Mouse (Mus musculus): Measurements from ENCODE around the gene Rhno1. TPM values are rescaled to one million over a fixed set of nuclear protein-coding genes. Genes with fewer than 3 reads are reported as not detected.
"Not testable (repeated sequence)": the region's sequence is repeated elsewhere in the genome, so short reads cannot be mapped to it uniquely, and the experiment has no call there.

The Rhno1 gene
- polyA plus RNA-seq, 1 experiment from 2014 or later, result 101 TPM

DNA sequence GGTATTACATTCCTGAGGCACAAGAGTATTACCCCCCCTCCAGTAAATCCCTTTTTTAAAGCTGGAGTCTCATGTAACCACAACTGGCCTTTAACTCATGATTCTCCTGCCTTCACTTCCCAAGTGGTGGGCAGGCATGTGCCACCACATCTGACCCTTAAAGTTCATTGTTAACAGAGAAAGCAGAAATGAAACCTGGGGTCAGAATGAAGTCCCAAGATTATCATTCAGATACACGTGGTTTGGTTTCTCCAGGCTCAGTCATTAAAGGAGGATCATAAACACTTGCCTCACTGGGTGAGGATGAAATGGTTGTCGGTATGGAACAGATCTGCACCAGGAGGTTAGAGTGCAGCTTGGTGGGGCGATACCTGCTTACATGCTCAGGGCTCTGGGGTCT, 18.5 kb upstream of the Rhno1 start:
- no peak overlapping the region for H3K27ac ChIP-seq (replicated peaks)
- H3K36me3 ChIP-seq, result no peaks in the 10 kb centered on the region
- no peak overlapping the region for H3K4me3 ChIP-seq
- no peaks in the 10 kb centered on the region for H3K4me1 ChIP-seq (replicated peaks)
- ATAC-seq (ENCODE audit: low read depth), result no peak
- H3K9ac ChIP-seq, result no peak overlapping the region
- no peaks in the 10 kb centered on the region for H3K27me3 ChIP-seq
- H3K9me3 ChIP-seq, result no peaks in the 10 kb centered on the region
- H3K4me2 ChIP-seq, result no peak overlapping the region
- 70% methylated on average over 3 of the region's 3 CpGs for WGBS

DNA sequence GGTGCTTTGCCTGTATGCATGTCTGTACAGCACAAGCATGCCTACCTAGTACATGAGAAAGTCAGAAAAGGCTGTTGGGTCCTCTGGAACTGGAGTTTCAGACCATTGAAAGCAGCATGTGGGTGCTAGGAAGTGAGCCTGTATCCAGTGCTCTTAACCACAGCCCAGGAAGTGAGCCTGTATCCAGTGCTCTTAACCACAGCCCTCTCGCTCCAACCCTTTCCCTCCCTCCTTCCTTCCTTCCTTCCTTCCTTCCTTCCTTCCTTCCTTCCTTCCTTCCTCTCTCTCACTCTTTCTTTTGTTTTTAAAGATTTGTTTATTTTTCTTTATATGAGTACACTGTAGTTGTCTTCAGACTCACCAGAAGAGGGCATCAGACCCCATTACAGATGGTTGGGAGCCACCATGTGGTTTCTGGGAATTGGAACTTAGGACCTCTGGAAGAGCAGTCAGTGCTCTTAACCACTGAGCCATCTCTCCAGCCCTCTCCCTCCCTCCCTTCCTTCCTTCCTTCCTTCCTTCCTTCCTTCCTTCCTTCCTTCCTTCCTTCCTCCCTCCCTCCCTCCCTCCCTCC, 18.0 kb upstream of the Rhno1 start:
- not testable (repeated sequence) for H3K27me3 ChIP-seq; H3K9me3 ChIP-seq; H3K4me3 ChIP-seq; H3K4me2 ChIP-seq; ATAC-seq (ENCODE audit: low read depth); H3K9ac ChIP-seq; H3K36me3 ChIP-seq; H3K27ac ChIP-seq (replicated peaks); H3K4me1 ChIP-seq (replicated peaks)
- 68% methylated on average over 1 of the region's 1 CpGs for WGBS

DNA sequence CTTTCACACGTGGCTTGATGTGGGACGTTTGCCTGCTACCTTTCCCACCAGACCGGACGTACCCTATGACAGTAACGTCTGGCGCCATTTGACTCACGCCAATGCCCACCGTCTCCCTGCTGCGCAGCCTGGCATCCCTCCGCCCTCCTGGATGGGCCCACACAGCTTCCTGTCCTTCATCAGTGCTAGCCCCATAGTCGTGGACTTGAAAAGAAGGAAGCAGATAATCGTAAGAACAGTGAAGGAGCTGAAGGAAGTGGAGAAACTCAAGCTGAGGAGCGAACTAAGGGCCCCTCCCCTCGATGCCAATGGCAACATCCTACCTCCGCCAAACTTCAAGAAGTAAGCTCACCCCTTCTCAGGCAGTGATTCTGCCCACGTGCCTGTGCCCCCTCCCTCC, 16.9 kb upstream of the Rhno1 start:
- no peaks in the 10 kb centered on the region for H3K9me3 ChIP-seq
- WGBS, result 83% methylated on average over 16 of the region's 16 CpGs
- H3K9ac ChIP-seq, result no peak overlapping the region
- H3K4me2 ChIP-seq, result no peak overlapping the region
- H3K4me3 ChIP-seq, result no peak overlapping the region
- H3K4me1 ChIP-seq (replicated peaks), result peaks cover 6% of the 10 kb centered on the region; the same call in 1 of the 2 replicates
- no peak overlapping the region for H3K27ac ChIP-seq (replicated peaks)
- no peaks in the 10 kb centered on the region for H3K27me3 ChIP-seq
- no peak for ATAC-seq (ENCODE audit: low read depth)
- H3K36me3 ChIP-seq, result no peaks in the 10 kb centered on the region

DNA sequence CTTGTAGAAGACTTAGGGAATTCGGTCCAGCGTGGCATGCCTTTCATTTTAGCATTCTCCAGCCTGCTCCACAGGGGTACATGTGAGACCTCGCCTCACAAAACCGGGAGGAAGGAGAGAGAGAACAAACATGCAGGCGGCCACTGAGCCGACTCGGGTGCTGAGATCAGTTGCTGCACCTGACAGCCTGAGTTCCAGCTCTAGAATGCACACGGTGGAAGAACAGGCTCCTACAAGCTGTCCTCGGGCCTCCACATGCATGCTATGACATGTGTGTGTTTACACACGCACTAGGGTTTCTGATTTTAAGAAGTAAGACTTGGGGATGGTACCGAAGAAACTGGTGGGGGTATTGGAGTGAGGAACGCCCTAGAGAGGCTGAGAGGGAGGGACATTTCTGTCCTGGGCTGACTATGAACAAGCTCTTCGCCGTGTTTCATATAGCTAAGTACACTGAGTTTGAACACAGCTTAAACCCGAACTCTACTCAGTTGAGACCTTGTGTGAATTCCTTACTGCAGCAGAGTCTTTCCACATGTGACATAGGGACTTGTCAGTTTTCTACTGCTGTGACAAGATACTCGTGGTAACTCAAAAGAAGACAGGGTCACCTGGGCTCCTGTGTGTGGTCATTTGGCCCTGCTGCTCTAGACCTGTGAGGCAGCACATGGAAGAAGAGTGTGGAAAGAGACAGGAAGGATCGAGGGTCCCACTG, 13.8 kb upstream of the Rhno1 start:
- 92% methylated on average over 17 of the region's 17 CpGs for WGBS
- Histone ChIP-seq H3K9ac (no peak overlapping the region), H3K9me3 (no peaks in the 10 kb centered on the region), H3K4me2 (no peak overlapping the region), H3K36me3 (peaks cover 26% of the 10 kb centered on the region), H3K4me3 (no peak overlapping the region), H3K27ac (replicated peaks) (no peak overlapping the region), H3K27me3 (no peaks in the 10 kb centered on the region), H3K4me1 (replicated peaks) (peaks cover 7% of the 10 kb centered on the region; the same call in 1 of the 2 replicates)
- ATAC-seq (ENCODE audit: low read depth), result no peak

DNA sequence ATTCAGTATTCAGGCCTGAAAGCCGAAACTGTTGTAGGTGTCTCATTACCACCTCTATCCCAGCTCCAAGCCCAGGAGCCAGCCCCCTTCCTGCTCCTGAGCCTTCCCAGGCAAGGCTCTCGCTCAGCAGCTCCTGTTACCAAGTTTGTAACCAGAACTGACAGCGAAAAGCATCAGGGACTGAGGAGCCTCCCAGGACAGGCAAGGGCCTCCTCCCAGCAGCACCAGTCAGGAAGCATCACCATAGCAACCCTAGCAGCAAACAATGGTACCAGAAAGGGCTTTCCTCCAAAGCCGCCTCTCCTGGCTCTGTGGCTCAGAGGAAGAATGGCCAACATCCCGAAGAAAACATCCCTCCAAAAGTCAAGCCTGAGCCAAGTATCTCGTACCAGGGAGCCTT, 12.5 kb upstream of the Rhno1 start, which contains the start of the genes Tex52 and Gm44596:
TSS of gene Tex52 (plus strand) at position 265 of the 400 bp plus-strand sequence.
TSS of gene Gm44596 (plus strand) at position 312 of the 400 bp plus-strand sequence.
- no peak within 1 kb of the TSS for H3K4me3 ChIP-seq
- 27% methylated on average over 6 of the region's 6 CpGs for WGBS
- ATAC-seq (ENCODE audit: low read depth), result peak; percentile 69
- peaks cover 7% of the 10 kb centered on the region; the same call in 1 of the 2 replicates for H3K4me1 ChIP-seq (replicated peaks)
- 0 out of 2 replicates have a peak within 1 kb of the TSS, but pooled peaks have one; percentile 12 for H3K9ac ChIP-seq
- no peak within 1 kb of the TSS for H3K4me2 ChIP-seq
- no peaks in the 10 kb centered on the region for H3K27me3 ChIP-seq
- H3K9me3 ChIP-seq, result no peaks in the 10 kb centered on the region
- 0 out of 2 replicates have a peak within 1 kb of the TSS, but pooled peaks have one; percentile 23 for H3K27ac ChIP-seq (replicated peaks)
- peaks cover 38% of the 10 kb centered on the region for H3K36me3 ChIP-seq

DNA sequence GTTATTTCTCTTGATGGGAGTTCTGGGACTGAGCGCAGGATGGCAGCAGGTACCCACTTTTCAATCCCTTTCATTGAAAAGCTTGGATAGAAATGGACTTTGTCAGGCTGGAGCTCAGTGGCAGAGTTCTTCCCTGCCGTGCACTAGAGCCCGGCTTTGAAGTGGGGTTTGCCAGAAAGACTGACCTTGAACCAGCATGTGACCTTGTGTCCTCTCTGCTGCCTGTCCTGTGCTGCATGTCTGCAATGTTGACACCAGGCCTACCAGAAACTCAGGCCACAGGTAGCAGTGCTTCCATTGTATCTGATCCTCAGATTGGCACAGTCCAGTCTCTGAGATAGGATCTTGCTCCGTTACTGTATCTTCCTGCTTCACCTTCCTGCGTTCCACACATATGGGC, 7.3 kb upstream of the Rhno1 start:
- no peak overlapping the region for H3K4me2 ChIP-seq
- H3K36me3 ChIP-seq, result peaks cover 63% of the 10 kb centered on the region
- peaks cover 4% of the 10 kb centered on the region; the same call in 1 of the 2 replicates for H3K4me1 ChIP-seq (replicated peaks)
- H3K4me3 ChIP-seq, result no peak overlapping the region
- no peak for ATAC-seq (ENCODE audit: low read depth)
- H3K27ac ChIP-seq (replicated peaks), result no peak overlapping the region
- no peak overlapping the region for H3K9ac ChIP-seq
- WGBS, result 93% methylated on average over 5 of the region's 5 CpGs
- no peaks in the 10 kb centered on the region for H3K27me3 ChIP-seq
- H3K9me3 ChIP-seq, result no peaks in the 10 kb centered on the region

DNA sequence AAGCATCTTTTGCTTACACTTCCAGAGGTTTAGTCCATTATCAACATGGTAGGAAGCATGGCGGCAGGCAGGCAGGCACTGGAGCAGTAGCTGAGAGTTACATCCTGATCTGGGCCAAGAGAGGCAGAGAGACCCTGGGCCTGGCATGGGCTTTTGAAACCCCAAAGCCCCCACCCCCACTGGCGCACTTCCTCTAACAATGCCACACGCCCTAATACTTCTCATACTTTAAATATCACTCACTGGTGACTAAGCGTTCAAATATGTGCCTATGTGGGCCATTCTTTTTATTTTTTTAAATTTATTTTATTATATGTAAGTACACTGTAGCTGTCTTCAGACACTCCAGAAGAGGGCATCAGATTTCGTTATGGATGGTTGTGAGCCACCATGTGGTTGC, 3.8 kb upstream of the Rhno1 start:
- peaks cover 11% of the 10 kb centered on the region for H3K4me1 ChIP-seq (replicated peaks)
- WGBS, result 95% methylated on average over 5 of the region's 5 CpGs
- H3K27me3 ChIP-seq, result no peaks in the 10 kb centered on the region
- H3K9me3 ChIP-seq, result no peaks in the 10 kb centered on the region
- no peak for ATAC-seq (ENCODE audit: low read depth)
- H3K36me3 ChIP-seq, result peaks cover 37% of the 10 kb centered on the region
- H3K4me2 ChIP-seq, result no peak overlapping the region
- H3K27ac ChIP-seq (replicated peaks), result no peak overlapping the region
- no peak overlapping the region for H3K9ac ChIP-seq
- no peak overlapping the region for H3K4me3 ChIP-seq

DNA sequence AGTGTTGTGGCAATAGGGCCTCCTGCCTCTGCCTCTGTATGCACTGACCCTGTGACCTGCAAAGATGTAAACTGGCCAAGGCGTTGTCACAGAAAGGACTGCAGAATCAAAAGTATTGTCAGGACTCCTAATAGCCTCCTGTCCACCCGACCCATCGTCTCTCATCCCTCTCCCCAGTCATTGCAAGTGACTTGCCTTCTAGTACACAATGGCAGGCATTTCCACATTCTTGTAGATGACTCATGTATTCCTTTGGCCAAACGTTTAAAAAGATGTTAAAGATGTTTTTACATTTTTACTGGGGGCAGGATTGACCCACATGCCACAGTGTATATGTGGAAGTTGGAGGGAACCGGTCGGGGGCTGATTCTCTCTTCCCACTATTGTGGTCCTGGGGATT, 2.0 kb upstream of the Rhno1 start:
- 71% methylated on average over 6 of the region's 6 CpGs for WGBS
- ATAC-seq (ENCODE audit: low read depth), result no peak
- H3K9ac ChIP-seq, result no peak overlapping the region
- H3K36me3 ChIP-seq, result peaks cover 22% of the 10 kb centered on the region
- H3K27ac ChIP-seq (replicated peaks), result no peak overlapping the region
- H3K4me3 ChIP-seq, result no peak overlapping the region
- H3K27me3 ChIP-seq, result no peaks in the 10 kb centered on the region
- peaks cover 28% of the 10 kb centered on the region for H3K4me1 ChIP-seq (replicated peaks)
- H3K9me3 ChIP-seq, result no peaks in the 10 kb centered on the region
- H3K4me2 ChIP-seq, result no peak overlapping the region

DNA sequence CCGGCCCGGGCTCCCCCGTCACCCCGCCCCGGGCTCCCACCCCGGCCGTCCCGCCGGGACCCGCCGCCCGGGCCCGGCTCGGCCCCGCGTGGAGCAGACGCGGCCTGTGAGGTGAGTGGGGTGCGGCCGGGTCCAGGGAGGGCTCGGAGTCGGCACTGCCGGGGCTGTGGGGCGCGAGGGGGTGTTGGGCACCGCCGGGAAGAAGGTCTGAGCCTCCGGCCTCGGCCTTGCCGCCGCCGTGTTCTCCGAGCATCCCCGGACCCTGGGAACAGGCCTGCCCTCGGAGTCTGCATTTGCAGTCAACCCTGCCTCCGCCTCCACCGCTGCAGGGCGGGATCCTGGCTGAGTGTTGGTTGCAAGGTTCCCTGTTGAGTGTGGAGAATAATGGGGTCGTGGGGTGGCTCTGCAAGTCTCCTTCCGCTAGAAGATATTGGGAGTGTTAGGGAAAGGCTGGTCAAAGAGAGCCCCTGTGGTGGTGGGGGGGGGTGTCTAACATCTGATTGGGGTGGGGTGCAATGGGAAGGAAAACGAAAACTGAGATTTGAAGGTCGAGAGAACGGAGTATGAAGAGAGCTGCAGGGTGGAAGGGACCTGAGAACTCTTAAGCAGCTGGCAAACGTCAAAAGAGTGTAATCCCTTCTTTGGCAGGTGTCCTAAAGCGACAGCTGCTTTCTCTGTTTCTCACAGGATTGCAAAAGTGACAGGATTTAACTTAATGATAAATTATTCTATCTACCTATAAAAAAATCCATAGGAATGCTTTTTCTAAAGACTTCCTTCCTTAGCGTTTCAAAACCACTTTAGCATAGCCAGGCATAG, 505 bp upstream of the Rhno1 start:
- WGBS, result 1% methylated on average over 45 of the region's 46 CpGs

DNA sequence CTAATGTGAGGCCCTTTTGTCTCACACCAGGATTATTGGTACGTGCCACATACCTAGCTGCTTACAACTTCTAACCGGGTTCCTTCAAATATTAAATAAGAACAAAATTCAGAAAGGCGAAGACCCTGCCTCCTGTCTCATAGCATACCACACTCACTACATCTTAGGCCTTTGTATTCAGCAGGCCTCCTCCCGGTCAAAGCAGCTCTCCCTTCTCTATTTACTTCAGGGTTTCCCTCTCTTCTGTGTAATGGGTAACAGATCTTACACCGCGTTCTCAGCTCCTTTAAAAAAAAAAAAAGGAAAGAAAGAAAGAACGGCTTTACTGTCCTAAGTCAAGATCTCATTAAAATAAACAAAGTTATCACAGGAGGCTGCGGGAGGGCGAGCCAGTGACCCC, 810 bp downstream of the Rhno1 start:
- WGBS, result 18% methylated on average over 9 of the region's 9 CpGs
- Histone ChIP-seq H3K27me3 (no peaks in the 10 kb centered on the region), H3K27ac (replicated peaks) (peak overlapping the region; percentile 90)

More for the DNA sequence above, 505 bp upstream of the Rhno1 start:
- H3K9me3 ChIP-seq, result no peaks in the 10 kb centered on the region
- H3K27ac ChIP-seq (replicated peaks), result peak overlapping the region; percentile 90
- H3K4me2 ChIP-seq, result peak overlapping the region; percentile 98
- H3K36me3 ChIP-seq, result peaks cover 22% of the 10 kb centered on the region
- ATAC-seq (ENCODE audit: low read depth), result no peak; the same call in 1 of the 2 replicates
- H3K4me3 ChIP-seq, result peak overlapping the region; percentile 81
- H3K27me3 ChIP-seq, result no peaks in the 10 kb centered on the region
- H3K4me1 ChIP-seq (replicated peaks), result peaks cover 31% of the 10 kb centered on the region
- peak overlapping the region; percentile 87 for H3K9ac ChIP-seq

DNA sequence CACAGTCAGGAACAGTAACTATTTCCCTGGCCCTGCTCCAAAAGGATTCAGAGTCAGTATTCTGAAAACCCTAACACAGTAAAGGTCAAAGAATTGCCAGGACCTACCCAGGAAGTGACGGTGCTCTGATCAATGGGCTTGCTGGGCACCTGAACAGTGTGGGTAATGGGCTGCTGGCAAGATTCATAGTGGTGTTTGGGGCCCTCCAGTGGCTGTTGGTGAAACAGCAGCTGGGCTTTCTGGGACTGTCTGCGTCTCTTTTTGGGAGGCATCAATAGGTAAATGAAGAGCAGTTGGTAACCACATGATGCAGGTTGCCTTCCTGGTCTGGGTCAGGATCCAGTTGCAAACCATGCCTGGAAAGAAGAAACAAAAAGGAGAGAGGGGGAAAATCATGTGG, 3.7 kb downstream of the Rhno1 start:
- Histone ChIP-seq H3K9ac (no peak overlapping the region), H3K27me3 (no peaks in the 10 kb centered on the region), H3K4me2 (no peak overlapping the region), H3K4me3 (no peak overlapping the region), H3K27ac (replicated peaks) (no peak overlapping the region), H3K4me1 (replicated peaks) (peaks cover 49% of the 10 kb centered on the region), H3K9me3 (no peaks in the 10 kb centered on the region), H3K36me3 (peaks cover 16% of the 10 kb centered on the region)
- no peak for ATAC-seq (ENCODE audit: low read depth)
- WGBS, result 7% methylated on average over 2 of the region's 2 CpGs

More for the DNA sequence above, 810 bp downstream of the Rhno1 start:
- Histone ChIP-seq H3K4me1 (replicated peaks) (peaks cover 31% of the 10 kb centered on the region), H3K36me3 (peaks cover 23% of the 10 kb centered on the region), H3K4me2 (peak overlapping the region; percentile 98), H3K9ac (peak overlapping the region; percentile 87), H3K9me3 (no peaks in the 10 kb centered on the region), H3K4me3 (peak overlapping the region; percentile 81)
- no peak for ATAC-seq (ENCODE audit: low read depth)

Measured in neural tube, embryonic 13.5 days (tissue).